Mouse (Mus musculus) midbrain, embryonic 11.5 days (tissue): Measurements from ENCODE around the gene Chchd1. TPM values are rescaled to one million over a fixed set of nuclear protein-coding genes. Genes with fewer than 3 reads are reported as not detected.

Experiments used
- ATAC-seq: fragments of 200-750 bp; cut with Nextera tagmentation; 2 replicates; pipeline ENCODE4 v1.8.0; 2017; ENCODE audit warnings: moderate TSS enrichment, moderate library complexity; ENCODE audit not compliant: low FRiP score
- DNase-seq: peaks from one replicate; pipeline ENCODE4 v3.0.0; 2015; ENCODE audit warnings: low spot score; ENCODE audit errors: missing footprints
- H3K27ac ChIP-seq: fragments of 300-500 bp; sonication (generic); 2 replicates; pipeline ENCODE4 v1.5.1; 2014; ENCODE audit warnings: low read depth, low read length
- H3K27me3 ChIP-seq: fragments of 300-500 bp; sonication (generic); 2 replicates; pipeline ENCODE4 v1.6.1; 2014; ENCODE audit warnings: mild to moderate bottlenecking, low read length, moderate library complexity, mixed read lengths; ENCODE audit not compliant: control insufficient read depth, insufficient read depth
- H3K36me3 ChIP-seq: fragments of 300-500 bp; sonication (generic); 2 replicates; pipeline ENCODE4 v1.6.1; 2014; ENCODE audit warnings: mild to moderate bottlenecking, low read length, moderate library complexity, mixed read lengths; ENCODE audit not compliant: control insufficient read depth, insufficient read depth
- H3K4me1 ChIP-seq: fragments of 300-500 bp; sonication (generic); 2 replicates; pipeline ENCODE4 v1.6.1; 2014; ENCODE audit warnings: low read length; ENCODE audit not compliant: control insufficient read depth, insufficient read depth
- H3K4me2 ChIP-seq: fragments of 300-500 bp; sonication (generic); 2 replicates; pipeline ENCODE4 v1.6.1; 2014; ENCODE audit warnings: mild to moderate bottlenecking, moderate library complexity
- H3K4me3 ChIP-seq: fragments of 300-500 bp; sonication (generic); 2 replicates; pipeline ENCODE4 v1.5.1; 2014; ENCODE audit warnings: low read depth, low read length
- H3K9ac ChIP-seq: fragments of 300-500 bp; sonication (generic); 2 replicates; pipeline ENCODE4 v1.6.1; 2014; ENCODE audit warnings: low read length
- H3K9me3 ChIP-seq: fragments of 300-500 bp; sonication (generic); 2 replicates; pipeline ENCODE4 v1.6.1; 2016; ENCODE audit warnings: low read length; ENCODE audit not compliant: control insufficient read depth
- WGBS: fragments of 180-500 bp; shearing (Covaris S2); extraction: QIAGEN DNeasy Blood & Tissue Kit; methylation state at CpG from one replicate; pipeline ENCODE4 v1.1.7; 2014; 5-methylcytosine and 5-hydroxymethylcytosine counted together
- polyA plus RNA-seq: library from polyadenylated mRNA; unstranded; fragments of >200 nt; fragmentation: Nextera tagmentation; extraction: Ambion mirVana; gene quantifications from 2 replicates; pipeline ENCODE4 v1.2.1, GENCODE M21; 2014

Chchd1 gene
- polyA plus RNA-seq, 1 experiment from 2014 or later: 258 TPM

DNA sequence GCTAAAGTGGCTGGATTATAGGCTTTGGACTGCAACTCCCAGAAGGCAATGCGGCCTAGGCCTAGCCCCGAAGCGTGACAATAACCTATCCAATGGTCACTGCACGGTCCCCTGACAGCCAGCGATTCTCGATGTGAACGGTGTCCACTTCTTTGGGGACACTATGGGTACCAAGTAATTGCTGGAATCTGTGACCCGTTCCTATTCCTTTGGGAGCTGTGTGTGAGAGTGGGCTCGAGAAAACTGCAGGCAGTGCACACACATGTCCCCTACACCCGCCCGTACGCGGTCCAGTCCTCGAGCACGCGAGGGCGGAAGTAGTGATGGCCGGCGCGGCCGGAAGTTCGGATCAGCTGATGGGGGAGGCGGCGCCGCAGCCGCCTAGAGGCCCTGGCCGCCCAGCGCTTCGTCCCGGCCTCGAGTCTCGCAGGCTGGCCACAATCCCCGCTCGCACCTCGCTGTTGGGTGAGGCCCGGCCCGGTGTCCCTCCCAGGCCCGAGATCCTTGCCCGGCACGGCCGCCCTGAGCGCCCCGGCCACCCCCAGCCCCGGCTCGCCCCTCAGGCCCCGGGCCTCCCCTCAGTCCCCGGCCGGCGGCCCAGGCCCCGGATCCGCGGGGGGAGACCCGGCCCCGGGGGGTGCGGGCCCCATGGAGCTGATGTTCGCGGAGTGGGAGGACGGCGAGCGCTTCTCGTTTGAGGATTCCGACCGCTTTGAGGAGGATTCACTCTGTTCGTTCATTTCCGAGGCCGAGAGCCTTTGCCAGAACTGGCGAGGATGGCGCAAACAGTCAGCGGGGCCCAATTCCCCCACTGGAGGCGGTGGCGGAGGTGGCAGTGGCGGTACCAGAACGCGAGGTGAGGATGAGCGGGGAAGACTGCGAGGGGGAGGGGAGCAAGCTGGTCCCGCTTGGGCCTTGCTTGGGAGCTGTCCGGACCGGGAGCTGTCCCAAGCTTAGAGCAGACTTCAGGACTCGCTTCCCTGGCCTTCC is 4.7 kb downstream of the Chchd1 start, which contains the start of gene Zswim8:
TSS of gene Zswim8 (plus strand) at position 352 of the 990 bp plus-strand sequence.
- Histone ChIP-seq H3K4me1 (peaks cover 15% of the 10 kb centered on the region), H3K4me2 (peak within 1 kb of the TSS; percentile 63), H3K9ac (peak within 1 kb of the TSS; percentile 95), H3K9me3 (no peaks in the 10 kb centered on the region), H3K27ac (peak within 1 kb of the TSS; percentile 49; the same call in 1 of the 2 replicates), H3K36me3 (peaks cover 8% of the 10 kb centered on the region), H3K27me3 (no peaks in the 10 kb centered on the region), H3K4me3 (peak within 1 kb of the TSS; percentile 98)
- peak; percentile 99 for DNase-seq
- 1% methylated on average over 76 of the region's 80 CpGs for WGBS
- ATAC-seq: peak; percentile 92

- H3K9me3 ChIP-seq: no peaks in the 10 kb centered on the region
- H3K36me3 ChIP-seq: peaks cover 15% of the 10 kb centered on the region
- 9% methylated on average over 10 of the region's 10 CpGs for WGBS
- no peaks in the 10 kb centered on the region for H3K27me3 ChIP-seq
- H3K9ac ChIP-seq: peak overlapping the region; percentile 95
- H3K4me1 ChIP-seq: peaks cover 15% of the 10 kb centered on the region
- peak overlapping the region; percentile 98 for H3K4me3 ChIP-seq
- DNase-seq: no peak
- H3K27ac ChIP-seq: no peak overlapping the region
- H3K4me2 ChIP-seq: peak overlapping the region; percentile 63
- ATAC-seq: no peak
These were observed 5.4 kb downstream of the Chchd1 start for GRCm38 (mm10) chr14:20708239-20708638.

GRCm38 (mm10) chr14:20713832-20714231 is 11.0 kb downstream of the Chchd1 start:
- H3K4me3 ChIP-seq: no peak overlapping the region
- WGBS: 85% methylated on average over 11 of the region's 11 CpGs
- no peak for DNase-seq
- H3K4me1 ChIP-seq: peaks cover under 1% of the 10 kb centered on the region
- ATAC-seq: no peak
- no peak overlapping the region for H3K9ac ChIP-seq
- H3K27me3 ChIP-seq: no peaks in the 10 kb centered on the region
- no peaks in the 10 kb centered on the region for H3K9me3 ChIP-seq
- H3K36me3 ChIP-seq: peaks cover 47% of the 10 kb centered on the region
- H3K27ac ChIP-seq: no peak overlapping the region
- H3K4me2 ChIP-seq: no peak overlapping the region

- ATAC-seq (no peak), DNase-seq (no peak)
These were observed 15.6 kb downstream of the Chchd1 start for GRCm38 (mm10) chr14:20718443-20718842.

DNA sequence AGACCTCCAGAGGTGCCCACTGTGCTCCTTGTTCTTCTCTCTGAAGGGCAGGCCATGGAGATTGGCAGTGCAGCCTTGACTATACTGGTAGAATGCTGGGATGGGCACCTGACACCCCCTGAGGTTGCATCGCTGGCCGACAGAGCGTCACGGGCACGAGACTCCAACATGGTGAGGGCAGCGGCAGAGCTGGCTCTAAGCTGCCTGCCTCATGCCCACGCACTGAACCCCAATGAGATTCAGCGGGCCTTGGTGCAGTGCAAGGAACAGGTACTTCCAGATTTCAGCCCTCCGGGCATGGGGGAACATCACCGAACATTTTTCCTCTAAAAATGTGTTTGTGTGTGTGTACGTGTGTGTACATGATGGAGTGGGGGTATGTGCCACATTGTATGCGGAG is 17.0 kb downstream of the Chchd1 start:
- H3K9me3 ChIP-seq: no peaks in the 10 kb centered on the region
- H3K36me3 ChIP-seq: peaks cover 58% of the 10 kb centered on the region
- H3K4me1 ChIP-seq: no peaks in the 10 kb centered on the region
- H3K4me2 ChIP-seq: no peak overlapping the region
- H3K27me3 ChIP-seq: no peaks in the 10 kb centered on the region
- no peak overlapping the region for H3K4me3 ChIP-seq
- 96% methylated on average over 12 of the region's 12 CpGs for WGBS
- ATAC-seq (no peak), DNase-seq (no peak)
- no peak overlapping the region for H3K9ac ChIP-seq
- no peak overlapping the region for H3K27ac ChIP-seq

More at GRCm38 (mm10) chr14:20718443-20718842, 15.6 kb downstream of the Chchd1 start:
- Histone ChIP-seq H3K27me3 (no peaks in the 10 kb centered on the region), H3K4me2 (no peak overlapping the region), H3K4me3 (no peak overlapping the region), H3K36me3 (peaks cover 57% of the 10 kb centered on the region), H3K9ac (no peak overlapping the region), H3K4me1 (no peaks in the 10 kb centered on the region), H3K27ac (no peak overlapping the region), H3K9me3 (no peaks in the 10 kb centered on the region)
- WGBS: 92% methylated on average over 10 of the region's 10 CpGs

- H3K27ac ChIP-seq: no peak overlapping the region
- DNase-seq (no peak), ATAC-seq (no peak)
- no peak overlapping the region for H3K4me3 ChIP-seq
- H3K9me3 ChIP-seq: no peaks in the 10 kb centered on the region
- H3K36me3 ChIP-seq: peaks cover 49% of the 10 kb centered on the region
- no peak overlapping the region for H3K4me2 ChIP-seq
- no peaks in the 10 kb centered on the region for H3K27me3 ChIP-seq
- H3K9ac ChIP-seq: no peak overlapping the region
- 91% methylated on average over 4 of the region's 4 CpGs for WGBS
- H3K4me1 ChIP-seq: no peaks in the 10 kb centered on the region
These were observed 18.6 kb downstream of the Chchd1 start for GRCm38 (mm10) chr14:20721371-20721770.

DNA sequence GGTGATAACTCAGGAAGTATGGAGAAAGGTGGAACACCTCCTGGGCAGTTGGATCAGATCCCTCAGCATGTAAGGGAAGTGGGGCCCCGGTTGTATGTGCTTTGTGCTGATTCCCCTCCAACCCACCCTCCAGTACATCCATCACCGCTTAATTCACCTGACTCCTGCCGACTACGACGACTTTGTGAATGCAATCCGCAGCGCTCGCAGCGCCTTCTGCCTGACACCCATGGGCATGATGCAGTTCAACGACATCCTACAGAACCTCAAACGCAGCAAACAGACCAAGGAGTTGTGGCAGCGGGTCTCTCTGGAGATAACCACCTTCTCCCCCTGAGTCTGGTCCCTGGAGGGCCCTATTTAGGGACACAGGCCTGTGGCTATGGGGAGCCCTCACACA is 20.2 kb downstream of the Chchd1 start:
- 93% methylated on average over 12 of the region's 12 CpGs for WGBS
- DNase-seq (no peak), ATAC-seq (no peak)
- no peaks in the 10 kb centered on the region for H3K9me3 ChIP-seq
- H3K27me3 ChIP-seq: no peaks in the 10 kb centered on the region
- no peak overlapping the region for H3K4me2 ChIP-seq
- no peak overlapping the region for H3K4me3 ChIP-seq
- H3K36me3 ChIP-seq: peaks cover 48% of the 10 kb centered on the region
- no peaks in the 10 kb centered on the region for H3K4me1 ChIP-seq
- H3K9ac ChIP-seq: no peak overlapping the region
- no peak overlapping the region for H3K27ac ChIP-seq

- ATAC-seq (peak; percentile 31; the same call in 1 of the 2 replicates), DNase-seq (peak; percentile 95)
- 46% methylated on average over 5 of the region's 5 CpGs for WGBS
- Histone ChIP-seq H3K36me3 (peaks cover 47% of the 10 kb centered on the region), H3K27ac (no peak overlapping the region), H3K4me1 (no peaks in the 10 kb centered on the region), H3K4me3 (no peak overlapping the region), H3K4me2 (no peak overlapping the region), H3K9ac (no peak overlapping the region), H3K27me3 (no peaks in the 10 kb centered on the region), H3K9me3 (no peaks in the 10 kb centered on the region)
These were observed 21.2 kb downstream of the Chchd1 start for GRCm38 (mm10) chr14:20724043-20724442.

- H3K9me3 ChIP-seq: no peaks in the 10 kb centered on the region
- DNase-seq (no peak), ATAC-seq (no peak)
- H3K4me1 ChIP-seq: no peaks in the 10 kb centered on the region
- H3K27me3 ChIP-seq: no peaks in the 10 kb centered on the region
- H3K9ac ChIP-seq: no peak overlapping the region
- WGBS: 88% methylated on average over 6 of the region's 6 CpGs
- peaks cover 46% of the 10 kb centered on the region for H3K36me3 ChIP-seq
- H3K4me2 ChIP-seq: no peak overlapping the region
- no peak overlapping the region for H3K4me3 ChIP-seq
- H3K27ac ChIP-seq: no peak overlapping the region
These were observed 23.0 kb downstream of the Chchd1 start for GRCm38 (mm10) chr14:20725660-20726339.
